Mouse (Mus musculus): ENCODE measurements around the gene Nebl.
A peak's percentile ranks its signal among the peaks of the same experiment; 100 is the strongest.

Nebl gene

DNA sequence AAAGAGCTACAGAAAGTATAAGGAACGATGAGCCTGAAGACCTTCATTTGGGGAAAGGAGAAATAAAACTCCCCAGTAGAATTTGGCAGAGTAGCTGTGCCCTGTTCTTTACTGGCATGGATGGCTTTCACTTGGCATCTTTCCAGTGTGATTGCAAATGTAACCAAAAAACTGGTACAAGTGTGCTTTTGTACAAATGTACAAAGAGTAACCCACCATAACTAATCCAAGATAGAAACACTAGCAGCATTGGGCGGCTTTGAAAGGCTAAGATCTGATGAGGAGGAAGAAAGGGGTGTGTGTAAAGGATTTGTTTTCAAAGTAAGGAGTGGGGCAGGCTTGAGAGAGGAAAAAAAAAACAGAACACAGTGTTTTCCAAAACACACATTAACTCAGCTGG, 21.2 kb downstream of the Nebl start:
- no peak for DNase-seq (ENCODE audit: low spot score in 2 of 2)

DNA sequence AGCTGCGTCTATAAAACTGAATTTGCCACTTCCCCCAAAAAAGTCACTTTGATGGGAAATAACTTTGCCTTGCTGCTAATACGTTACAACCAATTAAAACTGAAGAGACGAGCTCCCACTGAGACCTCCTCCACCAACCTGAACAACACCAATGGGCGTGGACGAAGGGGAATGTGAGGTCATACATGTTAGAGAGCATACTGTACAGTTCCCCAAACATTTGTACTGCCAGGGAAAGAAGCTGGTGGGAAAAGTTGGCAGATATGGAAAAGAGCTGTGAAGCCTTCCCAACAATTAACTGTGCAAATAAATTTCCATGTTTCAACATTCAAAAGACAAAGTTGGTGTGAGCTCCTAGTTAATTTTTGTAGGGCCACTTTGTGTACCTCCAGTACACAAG, 25.3 kb downstream of the Nebl start:
- DNase-seq (ENCODE audit: low spot score in 2 of 2) = no peak

DNA sequence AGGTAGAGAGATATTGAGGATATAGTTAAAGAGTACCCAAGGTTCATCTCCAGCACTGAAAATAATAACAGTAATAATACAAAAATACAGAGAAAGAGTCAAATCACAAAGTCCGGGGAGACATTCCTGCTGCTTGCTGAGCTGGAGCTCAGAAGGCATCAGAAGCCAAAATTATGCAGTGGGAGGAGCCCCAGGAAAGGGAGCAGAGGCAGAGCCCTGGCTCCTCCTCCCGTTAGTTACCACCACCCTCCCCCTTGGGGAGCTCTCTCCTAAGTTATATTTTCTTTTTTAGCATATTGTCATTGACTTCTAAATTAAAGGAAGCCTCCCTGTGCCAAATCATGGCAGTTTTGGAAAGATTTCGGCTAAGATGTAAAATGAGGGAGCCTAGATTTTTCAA, 25.8 kb downstream of the Nebl start:
- DNase-seq (ENCODE audit: low spot score in 2 of 2) = no peak

DNA sequence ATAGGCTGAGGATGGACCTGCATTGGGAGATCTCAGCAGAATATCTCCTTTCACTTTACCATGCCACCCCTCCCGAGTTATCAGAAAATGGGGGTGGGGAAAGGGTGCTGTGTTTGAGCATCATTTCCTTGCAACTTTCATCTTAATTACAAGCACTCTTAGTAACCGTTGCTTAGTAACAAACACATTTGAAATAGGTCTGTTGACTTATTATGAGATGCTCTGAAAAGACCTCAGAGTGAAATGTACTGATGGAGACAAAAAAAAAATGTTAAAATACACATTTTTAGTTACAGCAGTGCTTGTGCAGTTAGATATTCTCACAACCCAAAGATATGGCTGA, 28.1 kb downstream of the Nebl start:
- DNase-seq (ENCODE audit: low spot score in 2 of 2) = no peak

DNA sequence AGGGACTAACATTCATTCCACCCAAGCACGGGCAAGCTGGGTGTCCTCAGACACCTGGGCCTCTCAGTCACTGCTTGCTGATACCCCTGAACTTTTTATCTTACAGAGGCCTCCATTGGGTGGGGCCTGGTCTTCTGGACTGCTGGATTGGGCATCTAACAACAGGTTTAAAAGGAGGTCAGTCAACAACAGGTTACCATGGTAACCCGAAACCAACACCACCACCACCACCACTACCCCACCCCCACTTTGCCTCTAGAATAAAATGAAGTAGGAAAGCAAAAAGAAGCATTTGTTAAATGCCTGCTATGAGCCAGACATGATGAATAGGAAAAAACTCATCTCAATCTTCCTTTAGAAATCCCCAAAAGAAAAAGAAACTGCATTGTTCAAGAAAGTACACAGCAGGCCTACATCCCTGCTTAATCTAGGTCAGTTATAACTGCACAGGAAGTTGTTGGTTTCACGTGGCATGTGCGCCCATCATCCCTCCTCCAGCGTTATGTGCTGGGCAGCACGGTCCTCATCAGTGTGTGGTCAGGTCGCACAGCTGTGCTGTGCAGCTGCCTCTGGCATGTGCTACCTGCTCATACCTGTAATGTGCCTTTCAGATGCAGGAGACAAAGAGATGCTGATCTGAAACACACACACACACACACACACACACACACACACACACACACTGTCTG, 28.6 kb downstream of the Nebl start:
- DNase-seq (ENCODE audit: low spot score in 2 of 2) = no peak

DNA sequence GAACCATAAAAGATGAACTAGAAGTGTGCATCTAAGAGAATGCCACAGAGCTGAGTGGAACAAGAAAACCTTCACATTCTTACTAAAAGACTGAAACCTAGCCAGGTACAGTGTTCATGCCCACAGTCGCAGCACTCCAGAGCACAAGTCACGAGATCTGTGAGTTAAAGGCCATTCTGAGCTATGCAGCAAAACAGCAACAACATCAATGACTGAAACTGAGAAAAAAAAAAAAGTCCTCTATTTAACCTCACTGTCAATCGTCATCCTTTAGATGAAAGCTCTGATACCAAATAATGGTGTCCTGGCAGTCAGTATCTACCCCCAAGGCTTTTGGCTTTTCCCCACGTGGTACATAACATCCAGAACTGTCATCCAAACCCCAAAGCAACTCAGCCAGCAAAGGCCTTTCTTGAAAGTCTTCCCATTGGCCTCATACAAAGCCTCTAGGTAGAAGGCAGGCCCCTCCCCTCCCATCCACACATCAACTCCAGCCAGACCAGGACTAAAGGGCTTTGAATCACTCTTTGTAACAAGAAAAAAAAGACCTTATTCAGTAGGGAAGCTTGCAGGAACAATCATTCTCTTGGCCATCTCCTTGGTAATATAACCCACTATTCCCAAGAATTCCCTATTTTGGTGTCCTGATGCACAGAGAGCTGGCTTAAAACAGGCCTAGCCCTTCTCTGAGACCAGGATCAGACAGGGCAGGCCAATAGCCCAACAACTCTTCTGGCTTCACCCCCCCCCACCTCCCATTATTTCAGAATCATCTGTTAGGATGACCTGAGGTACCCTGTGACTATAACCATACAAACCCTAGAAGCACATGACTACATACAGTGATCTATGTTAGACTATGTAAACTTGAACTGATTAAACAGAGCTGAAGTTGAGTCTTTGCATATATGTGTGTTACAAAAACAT, 32.8 kb downstream of the Nebl start:
- no peak for DNase-seq (ENCODE audit: low spot score in 2 of 2)

DNA sequence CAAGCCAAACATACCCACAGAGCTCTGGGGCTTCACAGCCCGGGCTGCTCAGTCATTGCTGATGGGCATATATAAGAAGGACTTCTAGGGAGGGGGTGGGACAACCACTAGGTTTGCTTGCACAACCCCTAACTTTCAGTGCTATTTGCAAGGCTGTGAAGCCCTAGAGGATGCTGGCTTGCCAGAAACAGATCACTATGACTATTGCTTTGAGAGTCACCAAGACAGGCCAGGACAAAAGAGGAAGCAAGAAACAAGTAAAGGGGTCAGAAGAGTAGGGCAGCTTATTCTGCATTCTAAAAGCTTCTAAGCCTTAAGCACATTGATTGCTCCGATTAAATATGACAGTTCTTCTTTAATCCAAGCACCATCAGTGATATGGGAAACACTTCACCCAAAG, 38.3 kb downstream of the Nebl start:
- DNase-seq (ENCODE audit: low spot score in 2 of 2) = no peak

DNA sequence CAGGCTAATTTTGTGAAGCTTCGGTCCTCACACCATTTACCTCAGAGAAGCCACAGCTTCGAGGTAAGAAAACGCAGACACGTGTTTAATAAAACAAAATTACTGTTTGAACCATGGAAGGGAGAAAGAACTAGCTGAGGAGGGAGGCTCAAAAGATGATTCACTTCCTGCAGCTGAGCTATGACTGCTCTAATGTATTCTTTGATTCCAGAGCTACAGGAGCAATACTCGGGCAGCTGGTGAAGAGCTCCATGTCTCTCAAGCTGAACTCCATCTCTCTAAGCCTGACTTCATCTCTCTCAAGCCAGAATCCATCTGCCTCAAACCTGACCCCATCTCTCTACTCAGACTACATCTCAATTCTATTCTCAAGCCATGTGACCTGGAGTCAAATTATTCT, 41.0 kb downstream of the Nebl start:
- no peak for DNase-seq (ENCODE audit: low spot score in 2 of 2)

DNA sequence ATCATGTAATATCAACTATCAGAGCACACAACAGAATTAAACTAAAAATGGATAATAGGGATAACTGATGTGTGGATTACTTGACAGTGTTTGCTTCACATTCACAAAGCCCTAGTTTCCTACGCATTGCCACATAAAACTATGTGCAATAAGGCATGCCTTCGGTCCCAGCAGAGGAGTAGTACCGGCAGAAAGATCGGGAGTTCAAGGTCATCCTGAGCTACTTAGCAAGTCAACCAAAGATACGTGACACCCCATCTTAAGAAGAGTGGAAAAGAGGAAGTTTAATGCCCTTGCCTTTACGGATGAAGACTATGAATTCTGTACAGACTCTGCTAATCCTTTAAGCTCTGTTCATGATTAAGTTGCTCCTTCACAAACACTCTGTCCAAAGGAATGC, 44.1 kb downstream of the Nebl start:
- no peak for DNase-seq (ENCODE audit: low spot score in 2 of 2)

DNA sequence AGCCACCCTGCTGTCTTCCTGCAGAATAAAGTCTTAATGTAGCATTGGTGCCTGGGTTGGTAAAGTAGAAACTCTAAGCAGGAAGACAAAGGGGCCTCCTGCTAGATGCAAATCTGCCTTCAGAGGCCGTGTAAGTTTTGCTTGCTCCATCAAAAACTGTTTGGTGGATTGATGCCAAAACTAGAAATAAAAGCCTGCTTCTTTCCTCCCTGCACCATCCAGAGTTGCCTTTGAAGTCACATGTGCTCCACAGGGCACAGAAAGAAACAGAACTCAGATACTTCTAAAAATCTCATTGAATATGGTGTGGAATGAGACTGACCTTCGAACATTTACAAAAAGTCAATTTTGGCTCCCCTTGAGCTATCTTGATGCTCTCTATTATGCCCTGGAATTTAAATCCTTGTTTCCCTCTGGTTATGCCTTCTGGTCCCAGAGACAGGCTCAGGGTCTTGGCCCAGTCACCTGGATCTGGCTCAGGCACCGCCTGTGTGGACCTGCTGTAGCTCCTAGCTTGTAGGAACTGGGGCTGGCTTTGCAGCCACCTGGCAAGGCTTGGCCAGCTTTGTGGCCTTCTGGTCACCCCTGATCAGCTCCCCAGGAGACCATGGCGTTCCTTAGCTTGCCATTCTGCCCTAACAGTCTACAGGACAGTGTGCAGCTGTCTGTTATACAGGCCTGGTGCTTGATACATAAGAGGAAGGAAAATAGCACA, 47.8 kb downstream of the Nebl start:
- DNase-seq (ENCODE audit: low spot score in 2 of 2) = no peak

DNA sequence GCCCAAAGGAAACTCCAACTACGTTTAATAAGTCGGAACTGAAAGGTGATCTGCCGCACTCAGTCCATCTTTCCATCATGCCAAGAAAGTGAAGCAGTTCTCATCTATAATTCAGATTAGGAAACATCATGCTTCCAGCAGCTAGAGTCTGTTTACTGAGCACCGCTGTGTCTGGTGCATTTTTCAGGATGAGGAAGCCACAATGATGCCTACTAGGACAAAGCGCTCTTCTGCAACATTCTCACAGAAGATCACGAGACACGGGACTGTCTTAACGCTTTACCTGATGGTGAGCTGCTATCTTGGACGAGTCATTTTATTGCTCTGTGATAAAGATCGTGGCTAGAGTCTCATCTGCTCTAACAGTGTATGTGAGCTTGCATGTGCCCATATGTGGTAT, 59.1 kb downstream of the Nebl start:
- no peak for DNase-seq (ENCODE audit: low spot score in 2 of 2)

DNA sequence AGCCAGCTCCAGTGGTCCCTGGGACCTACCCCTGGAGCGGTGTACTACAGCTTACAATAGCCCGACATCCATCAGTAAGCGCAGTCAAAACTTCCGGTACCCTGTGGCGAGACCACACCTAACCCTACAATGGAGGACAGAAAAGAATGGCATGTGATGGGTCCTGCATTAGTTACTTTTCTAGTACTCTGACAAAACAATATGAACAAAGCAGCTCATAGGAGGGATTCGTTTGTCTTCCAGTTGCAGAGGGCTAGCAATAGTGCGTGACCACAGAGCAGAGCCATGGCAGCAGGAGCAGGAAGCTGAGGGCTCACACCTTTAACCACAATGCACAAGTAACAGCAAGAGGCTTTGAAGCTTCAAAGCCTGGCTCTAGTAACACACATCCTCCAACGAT, 59.7 kb downstream of the Nebl start:
- DNase-seq (ENCODE audit: low spot score in 2 of 2) = no peak

DNA sequence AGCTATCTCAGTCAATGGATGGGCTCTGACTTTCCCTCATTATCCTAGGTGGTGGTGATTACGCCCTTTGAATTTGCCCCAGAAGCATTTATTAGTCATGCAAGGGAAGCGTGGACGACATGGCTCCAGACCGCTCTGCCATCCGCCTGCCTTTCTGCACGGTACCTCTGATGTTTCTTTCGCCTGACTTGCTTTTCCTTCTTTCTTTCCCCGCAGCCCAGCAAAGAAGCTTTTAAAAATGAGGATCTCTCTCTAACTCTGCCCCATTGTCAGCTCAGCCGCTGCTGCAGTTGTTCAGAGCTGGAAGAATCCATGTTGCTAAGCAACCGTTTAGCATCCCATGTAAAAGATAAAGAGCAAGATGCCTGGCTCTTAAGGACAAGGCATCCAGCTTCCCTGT, 61.3 kb downstream of the Nebl start:
- no peak for DNase-seq (ENCODE audit: low spot score in 2 of 2)

DNA sequence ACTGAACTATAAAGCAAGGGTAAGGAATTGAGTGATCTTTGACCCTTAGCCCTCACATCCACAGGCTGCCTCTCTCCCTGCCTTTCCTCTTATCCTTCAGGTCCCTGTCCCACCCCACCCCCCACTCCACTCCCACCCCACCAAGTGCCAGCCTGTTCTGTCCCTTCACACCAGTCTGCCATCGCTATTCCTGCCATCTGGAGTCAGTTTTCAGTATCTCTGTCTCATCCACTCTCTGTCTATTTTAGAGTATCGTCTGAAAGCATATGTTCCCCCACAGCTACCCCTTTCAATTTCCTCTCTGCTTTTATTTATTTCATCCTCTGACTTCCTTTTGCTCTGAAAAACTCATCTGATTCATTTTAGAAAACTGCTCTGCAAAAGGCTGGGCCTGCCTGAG, 62.3 kb downstream of the Nebl start:
- DNase-seq (ENCODE audit: low spot score in 2 of 2) = no peak

DNA sequence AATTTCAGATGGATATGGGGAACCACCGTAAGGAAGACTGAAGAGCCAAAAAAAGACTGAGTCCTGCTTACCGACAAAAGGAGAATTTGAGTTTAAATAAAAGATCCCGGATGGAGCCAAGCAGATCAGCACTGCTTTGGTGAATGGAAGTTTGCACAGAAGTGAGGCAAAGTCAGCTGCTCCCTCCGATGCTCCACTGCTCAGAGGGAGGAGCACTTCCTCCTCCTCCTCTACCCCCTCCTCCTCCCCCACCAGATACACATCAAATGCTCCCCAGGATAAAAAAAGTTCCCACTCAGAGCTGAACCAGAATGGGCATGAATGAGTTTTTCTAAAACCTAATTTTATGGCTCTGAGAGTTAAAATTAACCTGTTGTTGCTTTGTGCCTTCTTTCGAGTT, 73.1 kb downstream of the Nebl start:
- no peak for DNase-seq (ENCODE audit: low spot score in 2 of 2)

DNA sequence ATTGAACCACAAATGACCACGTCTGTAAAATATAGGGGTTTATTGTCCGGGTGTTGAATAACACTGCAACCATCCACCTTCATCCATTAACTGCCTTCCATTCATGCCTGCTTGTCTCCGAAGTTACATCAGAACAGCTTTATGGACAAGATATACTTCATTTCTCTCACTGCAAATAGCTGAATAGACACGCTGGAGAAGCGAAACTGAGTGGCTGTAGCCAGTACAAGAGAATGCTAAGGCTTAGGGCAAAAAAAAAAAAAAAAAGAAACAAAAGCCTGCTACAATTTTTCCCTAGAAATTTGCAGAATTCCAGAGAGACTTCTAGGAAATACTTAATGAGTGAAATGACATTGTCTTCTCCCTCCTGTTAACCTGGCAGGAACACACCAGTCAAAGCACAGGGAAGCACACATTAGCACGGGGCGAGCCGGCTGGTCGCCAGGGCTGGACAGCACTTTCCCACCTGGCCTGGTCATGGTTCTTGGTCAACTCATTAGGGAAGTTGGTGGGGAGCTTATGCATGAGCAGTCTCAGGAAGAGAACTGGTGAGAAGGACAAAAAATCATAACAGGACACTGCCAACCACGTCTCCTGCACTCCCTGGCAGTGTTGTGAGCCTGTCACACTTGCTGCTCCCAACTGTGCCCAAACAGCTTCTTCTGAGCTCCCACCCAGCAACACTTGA, 81.0 kb downstream of the Nebl start:
- DNase-seq (ENCODE audit: low spot score in 2 of 2) = no peak

DNA sequence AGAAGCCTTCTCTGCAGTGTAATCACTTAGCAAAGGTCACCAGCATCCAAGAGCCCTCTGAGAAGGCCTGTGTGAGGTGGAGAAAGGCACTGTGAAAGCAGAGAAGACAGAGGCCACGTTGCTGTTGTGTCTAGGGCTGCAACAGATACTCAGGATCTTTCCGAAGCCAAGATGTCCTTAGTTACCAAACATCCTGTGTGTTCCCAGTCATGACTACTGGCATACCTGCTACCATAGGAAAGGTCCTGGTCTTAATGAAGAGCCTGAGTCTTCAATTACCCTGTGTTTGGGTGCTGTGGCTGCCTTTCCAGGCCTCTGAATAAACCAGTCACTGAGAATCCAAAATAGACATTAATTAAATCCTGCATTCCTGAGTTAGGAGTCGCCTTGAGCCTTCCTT, 81.5 kb downstream of the Nebl start:
- DNase-seq (ENCODE audit: low spot score in 2 of 2) = no peak

DNA sequence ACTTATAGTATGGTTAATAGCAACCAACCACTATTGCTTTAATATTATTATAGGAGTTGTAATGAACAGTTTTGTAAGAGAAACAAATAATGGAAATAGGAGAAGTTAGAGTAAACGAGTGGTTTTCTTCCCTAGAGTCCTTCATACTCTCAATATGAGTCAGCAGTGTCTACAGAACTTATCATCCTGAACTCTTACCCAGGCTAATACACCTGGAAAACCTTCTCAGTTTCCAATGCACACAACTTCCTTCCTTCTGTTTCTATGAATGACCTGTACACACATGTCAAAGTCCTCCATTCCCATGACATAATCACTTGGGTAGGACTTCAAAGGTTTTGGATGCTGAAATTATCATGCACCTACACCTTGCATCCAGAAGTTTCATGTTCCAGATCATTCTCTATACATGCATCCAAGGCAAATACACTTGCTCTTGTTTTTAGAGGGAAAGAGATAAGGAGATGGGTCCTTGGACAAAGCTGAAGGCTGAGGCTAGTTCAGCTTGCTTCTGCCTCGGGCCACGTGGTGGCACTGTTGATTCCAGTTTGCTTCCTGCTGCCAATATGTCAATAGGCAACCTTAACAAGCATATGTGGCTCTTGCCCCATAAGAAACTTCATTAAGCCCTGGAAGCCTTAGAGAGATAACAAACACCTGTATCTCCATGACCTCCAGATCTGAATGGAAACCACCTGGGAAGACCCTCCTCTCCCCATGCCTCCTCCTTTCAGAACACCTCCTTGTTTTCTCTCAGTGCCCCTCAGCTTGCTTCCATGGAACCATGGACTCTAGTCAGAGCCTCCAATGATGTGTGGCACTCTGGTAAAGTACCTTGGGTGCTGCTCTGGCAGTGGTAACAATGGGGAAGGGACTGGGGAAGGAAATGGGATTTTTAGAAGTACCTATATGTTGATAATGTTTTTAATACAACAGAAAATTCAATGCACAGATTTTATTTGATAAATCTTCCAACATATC, 86.7 kb downstream of the Nebl start:
- peak; percentile 22 to 57 for DNase-seq (ENCODE audit: low spot score in 2 of 2)

DNA sequence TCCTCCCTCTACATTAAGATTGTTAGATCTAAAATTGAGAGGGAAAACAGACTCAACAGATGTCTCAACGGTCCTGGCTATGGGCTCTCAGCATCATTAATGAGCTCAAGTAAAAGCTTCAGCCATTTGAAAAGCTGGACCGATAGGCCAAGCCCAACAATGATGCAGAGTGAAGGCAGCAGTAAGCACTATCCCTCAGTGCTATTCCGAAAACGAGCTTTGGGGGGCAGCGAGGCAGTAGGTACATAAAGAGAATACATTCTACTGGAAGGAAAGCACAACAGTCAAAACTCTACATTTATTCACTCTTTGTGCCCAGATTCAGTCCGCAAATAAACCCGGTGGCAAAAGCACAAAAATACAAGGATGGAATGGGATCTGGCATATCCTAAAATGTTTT, 87.4 kb downstream of the Nebl start:
- no peak for DNase-seq (ENCODE audit: low spot score in 2 of 2)

DNA sequence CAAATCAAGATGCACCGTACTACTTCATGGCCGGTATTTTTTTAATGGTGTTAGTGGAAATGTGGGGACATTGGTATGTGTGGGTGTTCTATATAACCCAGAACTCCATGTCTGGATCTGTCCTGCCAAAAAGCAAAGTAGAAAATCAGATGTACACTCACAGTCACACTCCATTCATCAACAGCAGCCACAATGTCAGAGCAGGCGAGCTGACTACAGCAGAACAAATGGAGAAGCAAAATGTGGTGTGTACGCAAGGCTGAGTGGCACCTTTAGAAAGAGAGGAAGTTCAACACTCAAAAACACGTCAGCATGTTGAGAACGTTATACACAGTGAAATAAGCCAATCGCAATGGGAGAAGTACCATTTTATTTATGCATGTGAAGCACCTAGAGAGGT, 88.5 kb downstream of the Nebl start:
- DNase-seq (ENCODE audit: low spot score in 2 of 2) = no peak

DNA sequence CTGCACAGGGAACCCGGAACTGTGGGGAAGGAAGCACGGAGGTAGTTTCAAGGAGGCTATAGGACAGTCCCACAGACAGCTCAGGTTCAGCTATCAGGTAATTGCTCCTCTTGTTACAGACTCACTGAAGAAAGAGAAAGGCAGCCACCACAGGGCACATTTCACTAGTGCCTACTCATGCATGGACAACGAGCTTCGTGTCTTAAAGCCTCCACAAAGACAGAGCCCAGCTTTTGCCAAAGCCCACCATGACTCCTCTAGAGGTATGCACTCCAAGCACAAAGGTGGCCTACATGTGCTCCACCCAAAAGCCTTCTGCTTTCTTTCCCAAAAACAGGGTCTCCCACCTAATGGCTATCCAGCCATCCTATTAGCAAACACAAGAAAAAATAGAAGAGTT, 90.4 kb downstream of the Nebl start:
- no peak for DNase-seq (ENCODE audit: low spot score in 2 of 2)
